Comparison of ENCODE assay signal across 19 mouse cellular contexts in genomic region chr11:108257921-108258320, GRCm38 (mm10).
DNase-seq lines count a peak whose midpoint lies in the region; ATAC-seq and TF ChIP-seq lines count a peak whose summit lies in the region.
"Had no signal": no experiment of that assay in that cellular context is flagged by ENCODE, and none has a peak within 500 bp of the region (broad histone marks: within the 10 kb centered on the region; RNA-seq: fewer than 3 reads in every experiment).

No protein-coding gene starts in this region.

- TF ChIP-seq EP300 in lung, postnatal 0 days (IDR thresholded peaks at IDR 0.05): peak; percentile 57

- H3K27me3 ChIP-seq in heart, embryonic 13.5 days (replicated peaks): no peaks in the 10 kb centered on the region
- H3K27me3 ChIP-seq in lung, postnatal 0 days (replicated peaks; ENCODE audit: insufficient read depth, low read length): no peaks in the 10 kb centered on the region
- H3K27me3 ChIP-seq: hindbrain, embryonic 15.5 days; limb, embryonic 12.5 days; liver, embryonic 12.5 days had no signal

- no peak for TF ChIP-seq CTCF in lung, postnatal 0 days (IDR thresholded peaks at IDR 0.05)

- H3K9ac ChIP-seq in heart, embryonic 13.5 days: no peak overlapping the region
- no peak overlapping the region for H3K9ac ChIP-seq in lung, postnatal 0 days (replicated peaks; ENCODE audit: low read depth)
- H3K9ac ChIP-seq: hindbrain, embryonic 15.5 days; limb, embryonic 12.5 days; liver, embryonic 12.5 days had no signal

- H3K4me2 ChIP-seq in heart, embryonic 13.5 days: peak overlapping the region; percentile 17; the same call in 1 of the 2 replicates
- no peak overlapping the region for H3K4me2 ChIP-seq in lung, postnatal 0 days (replicated peaks; ENCODE audit: low read depth, low read length)
- H3K4me2 ChIP-seq: hindbrain, embryonic 15.5 days; limb, embryonic 12.5 days; liver, embryonic 12.5 days had no signal

- ATAC-seq in heart, embryonic 13.5 days (ENCODE audit: extremely low read depth, insufficient number of reproducible peaks, low FRiP score, low TSS enrichment): no peak
- ATAC-seq in lung, postnatal 0 days: peak; percentile 34
- ATAC-seq: forebrain, embryonic 16.5 days; intestine, postnatal 0 days; liver, embryonic 12.5 days had no signal

- 31% methylated on average over 8 of the region's 8 CpGs for WGBS in heart, embryonic 13.5 days
- WGBS in lung, postnatal 0 days: 35% methylated on average over 8 of the region's 8 CpGs

- H3K4me1 ChIP-seq in heart, embryonic 13.5 days: peaks cover 77% of the 10 kb centered on the region
- H3K4me1 ChIP-seq in lung, postnatal 0 days (ENCODE audit: insufficient read depth, low read depth, low read length): peaks cover 28% of the 10 kb centered on the region

- peak; percentile 39 for DNase-seq in cerebellum, postnatal 10 days
- no peak for DNase-seq in cerebellum, adult 9-11 months
- no peak for DNase-seq in heart, postnatal 4 days
- peak; percentile 5 for DNase-seq in kidney, postnatal 10 days
- DNase-seq in kidney, adult 18-20 months: no peak
- DNase-seq in lung, postnatal 0 days (ENCODE audit: low spot score): peak; percentile 74
- no peak for DNase-seq in lung, postnatal 4 days
- DNase-seq: gastrocnemius, postnatal 25 days; thymus, adult 18-20 months; thymus, postnatal 36 days had no signal

- H3K36me3 ChIP-seq in heart, embryonic 13.5 days: no peaks in the 10 kb centered on the region
- H3K36me3 ChIP-seq in lung, postnatal 0 days (ENCODE audit: insufficient read depth, low read length): no peaks in the 10 kb centered on the region
- H3K36me3 ChIP-seq: embryonic facial prominence, embryonic 10.5 days; forebrain, embryonic 10.5 days; hindbrain, embryonic 15.5 days; limb, embryonic 12.5 days; liver, embryonic 12.5 days had no signal

- no peaks in the 10 kb centered on the region for H3K9me3 ChIP-seq in heart, embryonic 13.5 days
- H3K9me3 ChIP-seq in lung, postnatal 0 days (ENCODE audit: low read length): no peaks in the 10 kb centered on the region
- H3K9me3 ChIP-seq: embryonic facial prominence, embryonic 10.5 days; forebrain, embryonic 10.5 days; hindbrain, embryonic 15.5 days; limb, embryonic 12.5 days; liver, embryonic 12.5 days had no signal

- no peak overlapping the region for H3K4me3 ChIP-seq in heart, embryonic 13.5 days
- no peak overlapping the region for H3K4me3 ChIP-seq in lung, postnatal 0 days (ENCODE audit: low read depth, low read length)
- H3K4me3 ChIP-seq: embryonic facial prominence, embryonic 10.5 days; forebrain, embryonic 10.5 days; hindbrain, embryonic 15.5 days; limb, embryonic 12.5 days; liver, embryonic 12.5 days had no signal

- H3K27ac ChIP-seq in heart, embryonic 13.5 days (replicated peaks): peak overlapping the region; percentile 86
- no peak overlapping the region; the same call in 1 of the 2 replicates for H3K27ac ChIP-seq in lung, postnatal 0 days (ENCODE audit: low read length)
- H3K27ac ChIP-seq: embryonic facial prominence, embryonic 10.5 days; forebrain, embryonic 10.5 days; hindbrain, embryonic 15.5 days; kidney, postnatal 0 days; limb, embryonic 12.5 days; liver, embryonic 12.5 days had no signal

Comparison
In these comparisons a context has a peak if more than half of its experiments do, and no peak if none do; other contexts are left out.
1. DNase-seq: peak in cerebellum, postnatal 10 days (2 of 2), kidney, postnatal 10 days (single experiment) and lung, postnatal 0 days (single experiment); none in cerebellum, adult 9-11 months (single experiment), heart, postnatal 4 days (single experiment), kidney, adult 18-20 months (single experiment) and lung, postnatal 4 days (0 of 2).